Mouse (Mus musculus) neural tube, embryonic 14.5 days (tissue): ENCODE measurements around the gene Trp73. TPM values are rescaled to one million over a fixed set of nuclear protein-coding genes. Genes with fewer than 3 reads are reported as not detected.

ENCODE experiments used
- ATAC-seq: fragments of 200-750 bp; cut with Nextera tagmentation; 2 replicates; pipeline ENCODE4 v1.8.0; 2017; ENCODE audit warnings: low read depth, mild to moderate bottlenecking, moderate TSS enrichment, moderate library complexity
- H3K27ac ChIP-seq: fragments of 300-500 bp; sonication (generic); 2 replicates; pipeline ENCODE4 v1.5.1; 2014; ENCODE audit warnings: low read depth, mild to moderate bottlenecking, control low read depth, low read length, moderate library complexity, mixed read lengths
- H3K27me3 ChIP-seq: fragments of 300-500 bp; sonication (generic); 2 replicates; pipeline ENCODE4 v1.6.1; 2014; ENCODE audit warnings: low read length; ENCODE audit not compliant: control insufficient read depth, insufficient read depth
- H3K36me3 ChIP-seq: fragments of 300-500 bp; sonication (generic); 2 replicates; pipeline ENCODE4 v1.6.1; 2014; ENCODE audit warnings: low read length, mixed read lengths; ENCODE audit not compliant: control insufficient read depth, insufficient read depth
- H3K4me1 ChIP-seq: fragments of 300-500 bp; sonication (generic); 2 replicates; pipeline ENCODE4 v1.6.1; 2014; ENCODE audit warnings: low read length; ENCODE audit not compliant: control insufficient read depth, insufficient read depth
- H3K4me2 ChIP-seq: fragments of 300-500 bp; sonication (generic); 2 replicates; pipeline ENCODE4 v1.6.1; 2014; ENCODE audit warnings: mild to moderate bottlenecking, low read depth, low read length, control low read depth
- H3K4me3 ChIP-seq: fragments of 300-500 bp; sonication (generic); 2 replicates; pipeline ENCODE4 v1.5.1; 2014; ENCODE audit warnings: low read depth, low read length, control low read depth, mixed read lengths
- H3K9ac ChIP-seq: fragments of 300-500 bp; sonication (generic); replicated peaks from 2 replicates; pipeline ENCODE4 v1.6.1; 2014; ENCODE audit warnings: low read depth, mild to moderate bottlenecking, control low read depth, low read length, mixed read lengths
- H3K9me3 ChIP-seq: fragments of 300-500 bp; sonication (generic); 2 replicates; pipeline ENCODE4 v1.6.1; 2016; ENCODE audit warnings: low read length; ENCODE audit not compliant: control insufficient read depth
- WGBS: fragments of 180-500 bp; shearing (Covaris S2); extraction: QIAGEN DNeasy Blood & Tissue Kit; methylation state at CpG from one replicate; pipeline ENCODE4 v1.1.7; 2014; 5-methylcytosine and 5-hydroxymethylcytosine counted together
- polyA plus RNA-seq: library from polyadenylated mRNA; unstranded; fragments of >200 nt; fragmentation: Nextera tagmentation; extraction: Ambion mirVana; gene quantifications from 2 replicates; pipeline ENCODE4 v1.2.1, GENCODE M21; 2014

The Trp73 gene
- polyA plus RNA-seq, 1 experiment from 2014 or later: not detected

DNA sequence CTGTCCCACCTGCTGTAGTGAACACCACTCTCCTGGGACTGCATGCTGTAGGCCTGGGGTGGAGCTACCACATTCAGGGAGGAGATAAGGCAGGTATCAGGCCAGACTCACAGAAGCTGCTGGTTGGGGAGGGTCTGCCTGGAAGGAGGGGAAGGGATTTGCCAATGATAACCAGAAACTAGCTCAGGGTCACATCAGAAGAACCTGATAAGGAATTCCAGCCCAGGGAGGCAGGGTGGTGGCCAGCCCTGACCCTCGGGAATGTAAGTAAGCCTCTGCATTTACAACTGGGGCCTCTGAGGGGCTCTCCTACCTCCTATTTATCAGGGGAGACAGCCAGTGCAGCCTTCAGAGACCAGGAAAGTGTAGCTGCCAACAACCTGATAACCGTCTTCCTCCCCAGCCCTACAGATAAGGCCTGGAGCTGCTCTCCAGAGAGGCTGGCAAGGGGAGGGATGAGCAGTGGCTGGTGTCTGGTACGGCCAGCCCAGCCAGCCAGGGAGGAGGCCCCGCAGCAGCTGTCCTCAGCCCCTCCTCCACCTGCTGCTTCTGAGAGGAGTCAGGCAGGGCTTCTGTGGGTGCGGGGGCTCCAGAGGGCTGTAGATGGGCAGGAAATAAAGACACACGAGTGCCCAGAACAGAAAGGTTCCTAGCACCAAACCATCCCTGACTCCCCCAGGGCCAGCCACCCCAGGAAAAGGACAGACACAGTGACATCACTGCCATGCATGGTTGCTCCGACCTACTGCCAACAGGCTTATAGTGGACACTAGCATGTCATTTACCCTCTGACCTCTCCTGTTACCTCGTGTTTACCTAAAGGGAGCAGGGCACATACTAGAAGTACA is 116.0 kb downstream of the Trp73 start:
- Histone ChIP-seq H3K27me3 (0 out of 2 replicates have a peak, but pooled peaks cover 2% of the 10 kb centered on the region), H3K4me1 (peaks cover 12% of the 10 kb centered on the region; the same call in 1 of the 2 replicates), H3K36me3 (peaks cover 27% of the 10 kb centered on the region), H3K9me3 (no peaks in the 10 kb centered on the region), H3K4me3 (no peak overlapping the region), H3K4me2 (no peak overlapping the region), H3K27ac (no peak overlapping the region), H3K9ac (0 out of 2 replicates have a peak overlapping the region, but pooled peaks have one; percentile 3)
- WGBS: 30% methylated on average over 8 of the region's 8 CpGs
- ATAC-seq: no peak

DNA sequence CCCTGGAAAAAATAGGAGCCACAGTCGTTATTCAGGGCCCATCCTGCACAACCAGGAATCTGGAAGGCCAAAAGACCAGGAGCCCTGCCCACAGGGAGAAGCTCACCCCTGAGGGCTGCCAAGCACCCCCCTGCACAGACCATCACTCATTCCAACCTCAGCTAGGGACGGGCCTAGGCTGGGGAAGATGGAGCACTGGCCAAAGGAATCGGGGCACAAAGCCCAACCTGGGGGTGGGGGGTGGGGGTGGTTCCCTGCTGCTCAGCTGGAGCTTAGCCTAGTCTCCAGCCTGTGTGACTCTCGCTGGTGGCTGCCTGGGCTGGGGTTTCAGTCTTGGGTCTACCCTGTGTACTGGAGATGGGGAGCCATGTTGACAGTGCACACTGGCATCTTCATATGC is 117.2 kb downstream of the Trp73 start:
- 0 out of 2 replicates have a peak, but pooled peaks cover 2% of the 10 kb centered on the region for H3K27me3 ChIP-seq
- no peak for ATAC-seq
- 40% methylated on average over 4 of the region's 4 CpGs for WGBS
- no peak overlapping the region for H3K27ac ChIP-seq
- H3K4me2 ChIP-seq: no peak overlapping the region
- H3K9ac ChIP-seq: no peak overlapping the region
- H3K4me1 ChIP-seq: peaks cover 12% of the 10 kb centered on the region; the same call in 1 of the 2 replicates
- H3K4me3 ChIP-seq: no peak overlapping the region
- H3K36me3 ChIP-seq: peaks cover 37% of the 10 kb centered on the region
- no peaks in the 10 kb centered on the region for H3K9me3 ChIP-seq

DNA sequence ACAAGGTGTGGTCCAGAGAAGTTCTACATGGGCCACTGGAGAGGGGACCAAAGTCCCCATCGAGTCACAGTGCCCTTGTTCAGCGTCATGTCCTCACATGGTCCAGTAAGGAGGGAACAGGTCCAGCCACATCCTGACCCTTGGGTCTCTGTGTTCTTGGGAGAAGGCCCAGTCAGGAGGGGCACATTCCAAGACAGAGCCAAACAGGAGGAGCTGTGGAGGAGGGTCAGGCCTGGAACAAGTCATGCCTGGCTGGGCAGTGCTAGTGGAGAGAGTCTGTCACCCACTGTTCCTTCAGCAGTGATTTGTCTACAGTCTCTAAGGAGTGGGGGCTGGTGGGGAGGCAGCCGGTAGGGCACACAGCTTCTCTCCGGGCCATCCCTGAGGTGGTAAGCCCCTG is 117.6 kb downstream of the Trp73 start:
- Histone ChIP-seq H3K27me3 (0 out of 2 replicates have a peak, but pooled peaks cover 2% of the 10 kb centered on the region), H3K4me3 (no peak overlapping the region), H3K9ac (no peak overlapping the region), H3K27ac (no peak overlapping the region), H3K36me3 (peaks cover 38% of the 10 kb centered on the region), H3K4me2 (no peak overlapping the region), H3K9me3 (no peaks in the 10 kb centered on the region), H3K4me1 (peaks cover 12% of the 10 kb centered on the region; the same call in 1 of the 2 replicates)
- no peak for ATAC-seq
- 73% methylated on average over 4 of the region's 4 CpGs for WGBS

DNA sequence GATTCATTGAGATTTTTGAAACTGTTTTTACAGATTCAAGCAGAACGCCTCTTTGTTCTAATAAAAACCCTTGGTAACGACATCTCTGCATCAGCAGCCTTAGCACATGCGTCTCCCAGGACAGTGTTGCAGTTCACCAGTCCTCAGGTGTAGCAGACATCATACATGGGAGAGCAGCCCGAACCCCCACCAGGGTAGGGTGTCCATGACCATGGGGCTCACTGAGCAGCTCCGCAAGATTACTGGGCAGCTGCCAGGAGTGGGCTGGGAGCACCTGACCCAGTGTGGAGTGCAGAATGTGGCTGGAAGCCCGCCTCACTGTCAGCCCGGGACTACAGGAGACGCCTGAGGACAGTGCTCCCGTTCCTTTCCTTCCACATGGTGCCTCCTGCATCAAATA is 118.6 kb downstream of the Trp73 start:
- H3K9me3 ChIP-seq: no peaks in the 10 kb centered on the region
- peaks cover 44% of the 10 kb centered on the region for H3K36me3 ChIP-seq
- peaks cover 12% of the 10 kb centered on the region; the same call in 1 of the 2 replicates for H3K4me1 ChIP-seq
- H3K4me3 ChIP-seq: no peak overlapping the region
- 92% methylated on average over 9 of the region's 9 CpGs for WGBS
- no peak overlapping the region for H3K4me2 ChIP-seq
- H3K27me3 ChIP-seq: 0 out of 2 replicates have a peak, but pooled peaks cover 2% of the 10 kb centered on the region
- ATAC-seq: no peak
- H3K27ac ChIP-seq: no peak overlapping the region
- H3K9ac ChIP-seq: no peak overlapping the region

DNA sequence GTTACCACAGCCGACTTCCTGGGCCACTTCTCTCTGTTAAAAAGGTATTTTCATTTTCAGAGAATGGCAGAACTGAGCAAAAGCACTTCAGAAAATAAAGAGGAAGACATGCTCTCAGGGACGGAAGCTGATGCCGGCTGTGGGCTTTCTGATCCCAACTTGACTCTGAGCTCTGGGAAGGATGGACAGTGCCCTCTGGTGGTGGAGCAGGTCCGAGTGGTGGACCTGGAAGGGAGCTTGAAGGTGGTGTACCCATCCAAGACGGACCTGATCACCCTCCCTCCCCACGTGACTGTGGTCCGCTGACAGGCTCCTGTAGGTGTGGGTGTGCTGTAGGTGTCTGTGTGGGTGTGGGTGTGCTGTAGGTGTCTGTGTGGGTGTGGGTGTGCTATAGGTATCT is 120.4 kb downstream of the Trp73 start:
- Histone ChIP-seq H3K4me2 (no peak overlapping the region), H3K4me3 (no peak overlapping the region), H3K27me3 (no peaks in the 10 kb centered on the region), H3K9ac (no peak overlapping the region), H3K36me3 (peaks cover 57% of the 10 kb centered on the region), H3K9me3 (no peaks in the 10 kb centered on the region), H3K4me1 (0 out of 2 replicates have a peak, but pooled peaks cover 4% of the 10 kb centered on the region), H3K27ac (no peak overlapping the region)
- 74% methylated on average over 7 of the region's 7 CpGs for WGBS
- ATAC-seq: no peak

DNA sequence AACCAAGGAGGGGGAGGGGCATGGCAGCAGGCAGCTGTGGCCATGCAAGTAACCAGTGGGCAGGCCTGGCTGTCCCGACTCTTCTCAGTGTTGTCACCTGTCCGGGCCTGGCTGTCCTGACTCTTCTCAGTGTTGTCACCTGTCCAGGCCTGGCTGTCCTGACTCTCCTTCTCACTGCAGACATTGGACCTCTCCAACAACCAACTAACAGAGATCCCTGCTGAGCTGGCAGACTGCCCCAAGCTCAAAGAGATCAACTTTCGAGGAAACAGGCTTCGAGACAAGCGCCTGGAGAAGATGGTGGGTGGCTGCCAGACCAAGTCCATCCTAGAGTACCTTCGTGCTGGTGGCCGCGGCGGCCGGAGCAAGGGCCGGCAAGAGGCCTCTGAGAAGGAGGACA is 124.5 kb downstream of the Trp73 start:
- 95% methylated on average over 11 of the region's 11 CpGs for WGBS
- Histone ChIP-seq H3K27ac (no peak overlapping the region), H3K36me3 (peaks cover 43% of the 10 kb centered on the region), H3K9ac (no peak overlapping the region), H3K4me3 (no peak overlapping the region), H3K27me3 (no peaks in the 10 kb centered on the region), H3K4me2 (no peak overlapping the region), H3K9me3 (no peaks in the 10 kb centered on the region), H3K4me1 (peaks cover 15% of the 10 kb centered on the region)
- ATAC-seq: no peak

DNA sequence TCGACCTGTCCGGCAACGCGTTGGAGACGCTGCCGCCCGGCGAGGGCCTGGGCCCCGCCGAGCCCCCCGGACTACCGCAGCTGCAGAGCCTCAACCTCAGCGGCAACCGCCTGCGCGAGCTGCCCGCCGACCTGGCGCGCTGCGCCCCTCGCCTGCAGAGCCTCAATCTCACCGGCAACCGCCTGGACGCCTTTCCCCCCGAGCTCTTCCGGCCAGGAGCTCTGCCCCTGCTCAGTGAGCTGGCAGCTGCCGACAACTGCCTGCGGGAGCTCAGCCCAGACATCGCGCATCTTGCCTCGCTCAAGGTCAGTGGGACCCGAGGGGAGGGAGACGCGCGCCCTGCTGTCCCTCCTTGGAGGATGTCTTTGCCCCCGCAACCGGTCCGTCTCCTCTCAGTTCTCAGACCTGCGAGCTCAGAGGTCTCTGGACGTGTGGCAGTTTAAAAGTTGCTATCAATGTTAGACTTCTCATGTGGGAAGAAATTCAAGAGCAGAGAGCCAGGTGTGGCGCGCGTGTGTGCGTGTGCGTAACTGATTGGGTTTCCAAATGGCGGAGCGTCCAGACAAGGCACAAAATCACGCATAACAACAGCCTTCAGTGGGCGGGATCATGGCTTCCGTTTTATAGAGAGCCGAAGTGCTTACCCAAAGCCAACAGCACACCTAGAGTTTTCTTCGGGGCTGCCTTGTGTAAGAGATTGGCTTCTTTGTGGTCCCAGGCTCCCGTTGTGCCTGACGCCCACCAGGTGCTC is 127.7 kb downstream of the Trp73 start:
- H3K4me1 ChIP-seq: peaks cover 15% of the 10 kb centered on the region
- ATAC-seq: no peak
- 2% methylated on average over 51 of the region's 55 CpGs for WGBS
- peak overlapping the region; percentile 99 for H3K4me2 ChIP-seq
- no peaks in the 10 kb centered on the region for H3K27me3 ChIP-seq
- peak overlapping the region; percentile 44; the same call in 1 of the 2 replicates for H3K27ac ChIP-seq
- peaks cover 17% of the 10 kb centered on the region for H3K36me3 ChIP-seq
- peak overlapping the region; percentile 66 for H3K4me3 ChIP-seq
- no peaks in the 10 kb centered on the region for H3K9me3 ChIP-seq
- peak overlapping the region; percentile 82 for H3K9ac ChIP-seq

DNA sequence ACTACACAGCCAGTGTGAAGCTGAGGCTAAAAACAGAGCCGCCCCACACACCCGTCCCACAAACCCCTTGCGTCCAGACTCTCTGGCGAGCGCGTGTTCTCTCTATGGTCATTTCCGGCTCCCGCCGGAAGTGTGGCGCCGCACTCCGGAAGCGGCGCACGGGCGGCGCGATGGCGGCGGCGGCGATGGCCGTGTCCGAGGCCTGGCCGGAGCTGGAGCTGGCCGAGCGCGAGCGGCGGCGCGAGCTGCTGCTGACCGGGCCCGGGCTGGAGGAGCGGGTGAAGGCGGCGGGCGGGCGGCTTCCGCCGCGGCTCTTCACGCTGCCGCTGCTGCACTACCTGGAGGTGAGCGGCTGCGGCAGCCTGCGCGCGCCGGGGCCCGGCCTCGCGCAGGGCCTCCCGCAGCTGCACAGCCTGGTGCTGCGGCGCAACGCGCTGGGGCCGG is 128.3 kb downstream of the Trp73 start, which contains the start of gene Lrrc47:
TSS of gene Lrrc47 (plus strand) at position 86 of the 444 bp plus-strand sequence.
- 1% methylated on average over 59 of the region's 59 CpGs for WGBS
- peak; percentile 96 for ATAC-seq
- Histone ChIP-seq H3K27ac (peak within 1 kb of the TSS; percentile 44; the same call in 1 of the 2 replicates), H3K9me3 (no peaks in the 10 kb centered on the region), H3K4me1 (peaks cover 15% of the 10 kb centered on the region), H3K4me2 (peak within 1 kb of the TSS; percentile 99), H3K4me3 (peak within 1 kb of the TSS; percentile 66), H3K27me3 (no peaks in the 10 kb centered on the region), H3K36me3 (peaks cover 18% of the 10 kb centered on the region), H3K9ac (peak within 1 kb of the TSS; percentile 82)
